Mouse (Mus musculus) limb, embryonic 13.5 days (tissue): ENCODE measurements at regions not wholly inside any gene's neighbourhood (a gene's known extent, or its start where the extent isn't known, plus 50 kb on each side); places are given as distances from the start of the nearest gene placed in this dataset.

Source experiments
- ATAC-seq: fragments of 200-750 bp; cut with Nextera tagmentation; 2 replicates; pipeline ENCODE4 v1.8.0; 2017; ENCODE audit warnings: low read depth, moderate number of reproducible peaks, moderate TSS enrichment; ENCODE audit not compliant: low FRiP score
- H3K27ac ChIP-seq: fragments of 300-500 bp; sonication (generic); 2 replicates; pipeline ENCODE4 v1.5.1; 2015; ENCODE audit warnings: inconsistent platforms, mild to moderate bottlenecking, moderate library complexity
- H3K27me3 ChIP-seq: fragments of 300-500 bp; sonication (generic); 2 replicates; pipeline ENCODE4 v1.6.1; 2015; ENCODE audit warnings: mild to moderate bottlenecking, inconsistent platforms
- H3K36me3 ChIP-seq: fragments of 300-500 bp; sonication (generic); 2 replicates; pipeline ENCODE4 v1.6.1; 2015; ENCODE audit warnings: inconsistent platforms, mild to moderate bottlenecking, moderate library complexity
- H3K4me1 ChIP-seq: fragments of 300-500 bp; sonication (generic); 2 replicates; pipeline ENCODE4 v1.6.1; 2015; ENCODE audit warnings: inconsistent platforms
- H3K4me2 ChIP-seq: fragments of 300-500 bp; sonication (generic); replicated peaks from 2 replicates; pipeline ENCODE4 v1.6.1; 2015; ENCODE audit warnings: inconsistent platforms, mild to moderate bottlenecking, moderate library complexity
- H3K4me3 ChIP-seq: fragments of 300-500 bp; sonication (generic); 2 replicates; pipeline ENCODE4 v1.5.1; 2015; ENCODE audit warnings: moderate library complexity, mild to moderate bottlenecking, inconsistent platforms
- H3K9ac ChIP-seq: fragments of 300-500 bp; sonication (generic); 2 replicates; pipeline ENCODE4 v1.6.1; 2015; ENCODE audit warnings: mild to moderate bottlenecking, inconsistent platforms
- H3K9me3 ChIP-seq: fragments of 300-500 bp; sonication (generic); 2 replicates; pipeline ENCODE4 v1.6.1; 2016; ENCODE audit warnings: inconsistent platforms
- WGBS: fragments of 180-500 bp; shearing (Covaris S2); methylation state at CpG from one replicate; pipeline ENCODE4 v1.1.7; 2015; 5-methylcytosine and 5-hydroxymethylcytosine counted together

DNA sequence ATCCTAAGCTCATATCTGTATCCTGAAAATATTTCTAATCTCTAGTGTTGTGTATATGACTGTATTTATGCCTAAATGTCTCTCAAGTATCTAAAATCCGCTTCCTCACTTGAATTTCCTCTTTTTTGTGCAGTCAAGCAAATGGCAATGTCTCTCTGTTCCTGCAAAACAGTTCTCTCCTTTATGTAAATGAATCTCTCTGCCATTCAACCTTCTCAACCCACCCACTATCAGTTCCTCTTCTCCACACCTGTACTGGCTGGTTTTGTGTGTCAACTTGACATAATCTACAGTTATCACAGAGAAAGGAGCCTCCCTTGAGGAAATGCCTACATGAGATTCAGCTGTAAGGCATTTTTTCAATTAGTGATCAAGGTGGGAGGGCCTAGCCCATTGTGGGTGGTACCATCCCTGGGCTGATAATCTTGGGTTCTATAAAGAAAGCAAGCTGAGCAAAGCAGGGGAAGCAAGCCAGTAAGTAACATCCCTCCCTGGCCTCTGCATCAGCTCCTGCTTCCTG lies 375.5 kb downstream of the Synb start:
- Histone ChIP-seq H3K27ac (no peak overlapping the region), H3K27me3 (no peaks in the 10 kb centered on the region), H3K36me3 (no peaks in the 10 kb centered on the region), H3K9ac (no peak overlapping the region), H3K4me1 (peaks cover 15% of the 10 kb centered on the region), H3K4me2 (no peak overlapping the region), H3K9me3 (no peaks in the 10 kb centered on the region), H3K4me3 (no peak overlapping the region)
- 77% methylated on average over 1 of the region's 1 CpGs for WGBS
- ATAC-seq: no peak

DNA sequence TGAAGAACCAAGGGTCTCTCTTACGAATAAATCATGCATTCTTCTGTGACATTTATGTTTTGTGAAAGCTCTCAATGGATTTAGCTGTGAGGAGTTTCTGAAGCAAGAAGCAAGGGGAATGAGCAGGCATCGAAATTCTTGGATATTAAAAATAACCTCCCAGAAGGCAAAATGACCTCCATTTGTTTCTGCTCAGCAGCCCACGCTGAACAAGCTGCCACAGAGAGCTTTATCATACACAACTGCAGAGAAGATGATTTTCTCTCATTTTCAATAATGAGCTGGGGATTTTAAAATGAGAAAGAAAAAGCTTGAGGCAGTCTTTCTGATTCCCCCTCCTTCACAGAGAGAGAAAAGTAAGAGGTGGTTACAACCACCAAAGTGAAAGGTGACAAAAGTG lies 394.2 kb downstream of the Synb start:
- Histone ChIP-seq H3K4me1 (no peaks in the 10 kb centered on the region), H3K9ac (no peak overlapping the region), H3K36me3 (no peaks in the 10 kb centered on the region), H3K27me3 (no peaks in the 10 kb centered on the region), H3K4me3 (no peak overlapping the region), H3K9me3 (no peaks in the 10 kb centered on the region), H3K27ac (no peak overlapping the region), H3K4me2 (no peak overlapping the region)
- WGBS: 72% methylated on average over 3 of the region's 3 CpGs
- no peak for ATAC-seq

GRCm38 (mm10) chr14:68877171-68877570 lies 416.9 kb downstream of the Synb start:
- ATAC-seq: no peak
- no peaks in the 10 kb centered on the region for H3K27me3 ChIP-seq
- H3K9me3 ChIP-seq: no peaks in the 10 kb centered on the region
- no peak overlapping the region for H3K27ac ChIP-seq
- 76% methylated on average over 4 of the region's 4 CpGs for WGBS
- H3K4me3 ChIP-seq: no peak overlapping the region
- no peaks in the 10 kb centered on the region for H3K4me1 ChIP-seq
- no peaks in the 10 kb centered on the region for H3K36me3 ChIP-seq
- H3K9ac ChIP-seq: no peak overlapping the region
- H3K4me2 ChIP-seq: no peak overlapping the region

DNA sequence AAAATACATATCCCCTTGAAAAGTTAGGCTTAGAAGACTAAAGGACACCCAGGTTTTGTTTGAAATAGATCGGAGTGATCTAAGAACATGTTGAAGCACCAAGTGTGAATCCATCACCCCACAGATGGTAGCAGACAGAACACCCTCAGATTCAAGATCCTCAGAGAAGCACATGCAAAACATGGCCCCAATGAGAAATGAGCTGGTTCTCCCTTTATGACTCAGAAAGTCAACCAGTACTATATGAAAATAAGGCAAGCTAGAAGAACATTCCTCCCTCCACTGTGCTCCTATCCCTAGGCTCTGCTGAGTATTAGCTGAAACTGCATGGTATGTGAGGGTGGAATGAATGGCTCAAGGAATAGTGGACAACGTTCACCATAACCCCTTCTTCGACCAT lies 433.0 kb downstream of the Synb start:
- Histone ChIP-seq H3K4me3 (no peak overlapping the region), H3K27ac (no peak overlapping the region), H3K4me1 (peaks cover 9% of the 10 kb centered on the region; the same call in 1 of the 2 replicates), H3K4me2 (no peak overlapping the region), H3K9ac (no peak overlapping the region), H3K27me3 (no peaks in the 10 kb centered on the region), H3K36me3 (no peaks in the 10 kb centered on the region), H3K9me3 (0 out of 2 replicates have a peak, but pooled peaks cover 3% of the 10 kb centered on the region)
- ATAC-seq: no peak
- 95% methylated on average over 3 of the region's 3 CpGs for WGBS

DNA sequence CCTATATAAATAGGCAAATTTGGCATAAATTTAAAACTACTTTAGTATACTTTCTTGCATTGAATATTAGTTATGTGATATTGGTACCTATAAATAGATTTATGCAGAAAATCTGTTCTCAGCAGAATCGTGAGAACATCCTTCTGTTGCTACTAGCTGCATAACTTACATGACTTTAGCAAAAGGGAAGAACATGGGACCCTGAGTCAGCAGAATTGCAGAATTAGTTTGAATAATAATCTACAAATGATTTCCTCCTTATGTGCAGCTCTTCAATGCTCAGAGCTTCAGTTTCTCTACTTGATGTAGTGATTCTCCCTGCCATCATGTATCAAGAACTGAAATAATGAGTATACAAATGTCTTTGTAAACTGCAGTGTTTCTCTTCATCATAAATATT lies 436.2 kb downstream of the Synb start:
- 74% methylated on average over 1 of the region's 1 CpGs for WGBS
- Histone ChIP-seq H3K4me2 (no peak overlapping the region), H3K9ac (no peak overlapping the region), H3K27me3 (no peaks in the 10 kb centered on the region), H3K9me3 (0 out of 2 replicates have a peak, but pooled peaks cover 3% of the 10 kb centered on the region), H3K4me1 (peaks cover 3% of the 10 kb centered on the region; the same call in 1 of the 2 replicates), H3K36me3 (no peaks in the 10 kb centered on the region), H3K27ac (no peak overlapping the region), H3K4me3 (no peak overlapping the region)
- no peak for ATAC-seq

GRCm38 (mm10) chr14:68848506-68848905 lies 445.6 kb downstream of the Synb start:
- ATAC-seq: no peak

DNA sequence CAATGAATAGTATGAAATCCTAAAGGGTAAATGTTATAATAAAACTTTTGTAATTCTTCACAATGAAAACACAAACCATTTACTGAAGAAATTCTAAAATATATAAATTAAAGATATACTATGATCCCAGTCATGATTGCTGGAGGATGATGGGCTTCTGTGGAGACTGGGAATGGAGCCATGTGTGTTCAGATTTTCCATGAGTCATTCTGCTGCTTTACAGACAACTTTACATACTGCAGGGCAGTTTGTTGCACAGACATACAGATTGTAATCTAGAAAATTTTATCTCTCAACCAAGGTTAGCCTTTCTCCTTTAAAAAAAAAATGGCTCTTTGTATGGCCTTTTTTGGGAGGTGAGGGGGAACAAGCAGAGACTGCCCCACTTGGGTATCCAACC lies 446.5 kb downstream of the Synb start:
- Histone ChIP-seq H3K4me3 (no peak overlapping the region), H3K27me3 (no peaks in the 10 kb centered on the region), H3K27ac (no peak overlapping the region), H3K9ac (no peak overlapping the region), H3K4me2 (no peak overlapping the region), H3K9me3 (no peaks in the 10 kb centered on the region), H3K36me3 (no peaks in the 10 kb centered on the region), H3K4me1 (no peaks in the 10 kb centered on the region)
- no peak for ATAC-seq

More at GRCm38 (mm10) chr14:68848506-68848905, 445.6 kb downstream of the Synb start:
- H3K4me2 ChIP-seq: no peak overlapping the region
- H3K4me1 ChIP-seq: no peaks in the 10 kb centered on the region
- 81% methylated on average over 4 of the region's 4 CpGs for WGBS
- no peak overlapping the region for H3K9ac ChIP-seq
- H3K9me3 ChIP-seq: no peaks in the 10 kb centered on the region
- no peak overlapping the region for H3K4me3 ChIP-seq
- no peaks in the 10 kb centered on the region for H3K27me3 ChIP-seq
- no peaks in the 10 kb centered on the region for H3K36me3 ChIP-seq
- H3K27ac ChIP-seq: no peak overlapping the region

DNA sequence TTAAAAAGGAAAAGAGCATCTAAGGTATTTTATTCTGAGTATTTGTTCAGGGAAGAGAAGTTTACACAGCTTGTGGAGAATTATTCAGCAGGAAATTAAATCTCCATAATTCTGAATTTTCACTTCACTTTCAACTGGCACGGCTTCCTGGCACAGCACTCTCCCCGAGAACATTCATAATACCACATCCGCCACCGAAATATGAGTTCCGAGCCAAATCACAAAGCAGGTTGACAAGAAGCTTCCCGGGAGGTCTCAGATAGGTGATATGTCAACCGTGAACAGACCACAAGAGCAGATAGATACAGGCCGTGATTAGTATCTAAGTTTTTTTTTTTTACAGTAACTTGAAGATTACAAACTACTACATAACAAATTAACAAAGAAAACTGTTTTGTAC lies 473.9 kb downstream of the Synb start:
- Histone ChIP-seq H3K27ac (no peak overlapping the region), H3K9ac (no peak overlapping the region), H3K4me3 (no peak overlapping the region), H3K9me3 (no peaks in the 10 kb centered on the region), H3K36me3 (no peaks in the 10 kb centered on the region), H3K4me2 (no peak overlapping the region), H3K4me1 (no peaks in the 10 kb centered on the region), H3K27me3 (no peaks in the 10 kb centered on the region)
- whole genome bisulfite sequencing: 82% methylated on average over 8 of the region's 8 CpGs
- no peak for ATAC-seq

DNA sequence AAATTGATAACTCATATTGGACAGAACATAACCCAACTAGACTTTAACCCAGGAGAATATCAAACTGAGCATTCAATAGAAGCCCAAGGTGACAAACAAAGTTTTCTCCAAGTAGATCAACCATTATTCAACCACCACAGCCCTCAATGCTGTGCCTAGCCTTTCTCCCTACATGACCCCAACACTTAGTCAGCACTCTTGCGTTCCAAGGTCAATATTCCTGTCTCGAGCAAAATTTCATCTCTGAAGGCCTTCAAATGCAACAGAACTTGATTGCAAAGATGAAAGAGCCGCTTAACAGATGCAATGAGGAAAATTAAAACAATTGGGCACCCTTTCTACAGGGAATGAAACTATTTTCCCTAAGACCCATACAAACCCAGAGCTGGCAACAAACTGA lies 485.1 kb downstream of the Synb start:
- Histone ChIP-seq H3K27me3 (no peaks in the 10 kb centered on the region), H3K4me1 (no peaks in the 10 kb centered on the region)
- ATAC-seq: no peak

GRCm38 (mm10) chr14:68807918-68808317 lies 486.2 kb downstream of the Synb start:
- Histone ChIP-seq H3K4me2 (no peak overlapping the region), H3K27ac (no peak overlapping the region), H3K9ac (no peak overlapping the region), H3K4me3 (no peak overlapping the region), H3K9me3 (no peaks in the 10 kb centered on the region), H3K4me1 (no peaks in the 10 kb centered on the region), H3K36me3 (no peaks in the 10 kb centered on the region), H3K27me3 (no peaks in the 10 kb centered on the region)
- 69% methylated on average over 3 of the region's 3 CpGs for WGBS
- ATAC-seq: no peak

More for the DNA sequence above, 485.1 kb downstream of the Synb start:
- WGBS: 84% methylated on average over 3 of the region's 3 CpGs
- Histone ChIP-seq H3K9me3 (no peaks in the 10 kb centered on the region), H3K4me3 (no peak overlapping the region), H3K27ac (no peak overlapping the region), H3K9ac (no peak overlapping the region), H3K36me3 (no peaks in the 10 kb centered on the region), H3K4me2 (no peak overlapping the region)

GRCm38 (mm10) chr14:68806646-68807045 lies 487.5 kb downstream of the Synb start:
- H3K36me3 ChIP-seq: no peaks in the 10 kb centered on the region
- no peak overlapping the region for H3K9ac ChIP-seq
- H3K9me3 ChIP-seq: no peaks in the 10 kb centered on the region
- H3K27ac ChIP-seq: no peak overlapping the region
- WGBS: 67% methylated on average over 1 of the region's 1 CpGs
- no peaks in the 10 kb centered on the region for H3K4me1 ChIP-seq
- no peak overlapping the region for H3K4me2 ChIP-seq
- H3K27me3 ChIP-seq: no peaks in the 10 kb centered on the region
- ATAC-seq: no peak
- no peak overlapping the region for H3K4me3 ChIP-seq

DNA sequence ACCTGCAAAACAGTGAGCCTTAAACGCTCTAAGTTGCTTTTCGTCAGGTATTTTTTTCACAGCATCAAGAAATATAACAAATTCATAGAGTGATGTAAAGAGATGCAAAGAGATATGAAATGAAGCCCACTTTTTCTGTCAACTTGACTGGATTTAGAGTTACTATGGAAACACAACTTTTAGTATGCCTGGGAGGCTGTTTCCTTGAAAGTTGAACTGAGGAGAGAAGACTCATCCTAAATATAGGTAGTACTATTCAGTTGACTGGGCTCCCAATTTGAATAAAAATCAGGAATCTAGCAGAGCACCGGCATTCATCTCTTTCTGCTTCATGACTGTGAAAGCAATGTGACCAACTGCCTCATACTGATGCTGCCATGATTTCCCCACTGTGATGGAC lies 509.7 kb downstream of the Synb start:
- H3K36me3 ChIP-seq: no peaks in the 10 kb centered on the region
- no peak for ATAC-seq
- H3K4me2 ChIP-seq: no peak overlapping the region
- H3K9ac ChIP-seq: no peak overlapping the region
- H3K4me1 ChIP-seq: no peaks in the 10 kb centered on the region
- no peak overlapping the region for H3K27ac ChIP-seq
- H3K27me3 ChIP-seq: no peaks in the 10 kb centered on the region
- WGBS: 92% methylated on average over 3 of the region's 3 CpGs
- H3K9me3 ChIP-seq: no peaks in the 10 kb centered on the region
- H3K4me3 ChIP-seq: no peak overlapping the region

- no peaks in the 10 kb centered on the region for H3K27me3 ChIP-seq
- ATAC-seq: no peak
- no peaks in the 10 kb centered on the region for H3K9me3 ChIP-seq
- H3K4me2 ChIP-seq: no peak overlapping the region
- no peaks in the 10 kb centered on the region for H3K36me3 ChIP-seq
- H3K4me1 ChIP-seq: no peaks in the 10 kb centered on the region
- no peak overlapping the region for H3K4me3 ChIP-seq
- 91% methylated on average over 1 of the region's 1 CpGs for WGBS
- H3K27ac ChIP-seq: no peak overlapping the region
- no peak overlapping the region for H3K9ac ChIP-seq
Measured at GRCm38 (mm10) chr14:68783216-68783615, 510.9 kb downstream of the Synb start.
